Mouse (Mus musculus): ENCODE results near the gene Sumf2.

Sumf2 gene

GRCm38 (mm10) chr5:129908242-129908965 is 61.6 kb downstream of the Sumf2 start, which contains the start of gene Nupr1l:
Gene Nupr1l, plus strand, starts transcription at chr5:129908540.
- peak; percentile 73 to 86 for DNase-seq (ENCODE audit: low spot score in 2 of 2)

- DNase-seq (ENCODE audit: low spot score in 2 of 2), result no peak
These were observed 62.4 kb downstream of the Sumf2 start for GRCm38 (mm10) chr5:129909147-129909546.

- DNase-seq (ENCODE audit: low spot score in 2 of 2), result no peak
These were observed 62.8 kb downstream of the Sumf2 start for GRCm38 (mm10) chr5:129909591-129909990.

Data from frontal cortex, postnatal 14 days (tissue).